Mouse (Mus musculus): Measurements from ENCODE around the gene Neurl1a. TPM values are rescaled to one million over a fixed set of nuclear protein-coding genes. Genes with fewer than 3 reads are reported as not detected.

Neurl1a gene
- polyA plus RNA-seq, 1 experiment, result 4.6 TPM

GRCm38 (mm10) chr19:47306128-47306916, 127.7 kb downstream of the Neurl1a start:
- Histone ChIP-seq H3K4me1 (ENCODE audit: control insufficient read depth, insufficient read depth, low read length) (no peaks in the 10 kb centered on the region), H3K27ac (ENCODE audit: control insufficient read depth, insufficient read depth, low read depth, low read length, poor library complexity) (no peak overlapping the region), H3K4me3 (replicated peaks; ENCODE audit: control insufficient read depth, low read depth, low read length) (no peak overlapping the region)
- 82% methylated on average over 14 of the region's 14 CpGs for WGBS
- TF ChIP-seq POLR2A (IDR thresholded peaks at IDR 0.05; ENCODE audit: borderline replicate concordance, control insufficient read depth, low read depth, low read length) (no peak), CTCF (IDR thresholded peaks at IDR 0.05; ENCODE audit: control insufficient read depth, insufficient read depth, low read length) (no peak)

- Histone ChIP-seq H3K27ac (ENCODE audit: control insufficient read depth, insufficient read depth, low read depth, low read length, poor library complexity) (no peak overlapping the region), H3K4me1 (ENCODE audit: control insufficient read depth, insufficient read depth, low read length) (no peaks in the 10 kb centered on the region), H3K4me3 (replicated peaks; ENCODE audit: control insufficient read depth, low read depth, low read length) (no peak overlapping the region)
- TF ChIP-seq CTCF (IDR thresholded peaks at IDR 0.05; ENCODE audit: control insufficient read depth, insufficient read depth, low read length) (no peak), POLR2A (IDR thresholded peaks at IDR 0.05; ENCODE audit: borderline replicate concordance, control insufficient read depth, low read depth, low read length) (no peak)
- WGBS, result 83% methylated on average over 8 of the region's 8 CpGs
These were observed 128.3 kb downstream of the Neurl1a start for GRCm38 (mm10) chr19:47306917-47307315.

Other genes with a start within 250 kb of the Neurl1a start
- gene Ina, start 164.1 kb upstream of the Neurl1a start, polyA plus RNA-seq (2011; ENCODE audit: insufficient read depth, insufficient read length, low replicate concordance, missing spikeins), result not detected in 2 replicates
- gene Nt5c2, start 163.7 kb upstream of the Neurl1a start, polyA plus RNA-seq (2011; ENCODE audit: insufficient read depth, insufficient read length, low replicate concordance, missing spikeins), result 21.9 and 39.2 TPM in 2 replicates
- 5.0 and 7.0 TPM in 2 replicates for gene Pcgf6, start 127.9 kb upstream of the Neurl1a start, polyA plus RNA-seq (2011; ENCODE audit: insufficient read depth, insufficient read length, low replicate concordance, missing spikeins)
- 6.9 and 8.2 TPM in 2 replicates for gene Taf5, start 111.1 kb upstream of the Neurl1a start, polyA plus RNA-seq (2011; ENCODE audit: insufficient read depth, insufficient read length, low replicate concordance, missing spikeins)
- gene Usmg5, start 88.2 kb upstream of the Neurl1a start, polyA plus RNA-seq (2011; ENCODE audit: insufficient read depth, insufficient read length, low replicate concordance, missing spikeins), result 225 and 341 TPM in 2 replicates
- 13.1 and 17.6 TPM in 2 replicates for gene Pdcd11, start 88.1 kb upstream of the Neurl1a start, polyA plus RNA-seq (2011; ENCODE audit: insufficient read depth, insufficient read length, low replicate concordance, missing spikeins)
- 5.1 and 8.4 TPM in 2 replicates for gene Calhm2, start 40.5 kb upstream of the Neurl1a start, polyA plus RNA-seq (2011; ENCODE audit: insufficient read depth, insufficient read length, low replicate concordance, missing spikeins)
- gene Calhm1, start 34.6 kb upstream of the Neurl1a start, polyA plus RNA-seq (2011; ENCODE audit: insufficient read depth, insufficient read length, low replicate concordance, missing spikeins), result not detected in 2 replicates
- gene Calhm3, start 21.1 kb upstream of the Neurl1a start, polyA plus RNA-seq (2011; ENCODE audit: insufficient read depth, insufficient read length, low replicate concordance, missing spikeins), result not detected in 2 replicates

Data from bone marrow, adult 2 months (tissue).